Mouse (Mus musculus) megakaryocyte, embryonic 14.5 days (primary cell): ENCODE results near the gene Fam189a1. TPM values are rescaled to one million over a fixed set of nuclear protein-coding genes. Genes with fewer than 3 reads are reported as not detected.
A peak's percentile ranks its signal among the peaks of the same experiment; 100 is the strongest.

Experiments used
- H3K27me3 ChIP-seq: replicated peaks from 2 replicates; pipeline ENCODE3; 2012; ENCODE audit warnings: inconsistent platforms
- H3K36me3 ChIP-seq: replicated peaks from 2 replicates; pipeline ENCODE3; 2012; ENCODE audit warnings: low read length, inconsistent platforms, mixed read lengths
- H3K4me1 ChIP-seq: 2 replicates; pipeline ENCODE4 v1.6.1; 2012; ENCODE audit warnings: inconsistent platforms
- H3K4me3 ChIP-seq: replicated peaks from 2 replicates; pipeline ENCODE3; 2012; ENCODE audit warnings: moderate library complexity, mild to moderate bottlenecking, inconsistent platforms
- H3K9me3 ChIP-seq: 2 replicates; pipeline ENCODE4 v1.6.1; 2012; ENCODE audit warnings: inconsistent platforms
- FLI1 ChIP-seq: IDR thresholded peaks from 2 replicates; pipeline ENCODE4 v1.6.1; 2012; ENCODE audit warnings: low read length, inconsistent platforms, mixed read lengths
- GATA1 ChIP-seq: IDR thresholded peaks from 3 replicates; pipeline ENCODE4 v1.6.1; 2012; ENCODE audit warnings: mixed read lengths, low read length, inconsistent platforms, borderline replicate concordance
- polyA plus RNA-seq: library from polyadenylated mRNA; stranded (reverse); fragments of >175 nt; gene quantifications from 2 replicates; pipeline ENCODE4 v1.2.3, GENCODE M21; 2012; ENCODE audit warnings: low replicate concordance; ENCODE audit not compliant: insufficient read depth

Gene Fam189a1
- polyA plus RNA-seq, 1 experiment, result not detected

GRCm38 (mm10) chr7:64821081-64821480, 335.3 kb downstream of the Fam189a1 start:
- Histone ChIP-seq H3K4me3 (no peak overlapping the region), H3K36me3 (no peaks in the 10 kb centered on the region), H3K9me3 (peaks cover 10% of the 10 kb centered on the region), H3K27me3 (no peaks in the 10 kb centered on the region), H3K4me1 (no peaks in the 10 kb centered on the region)
- TF ChIP-seq GATA1, result no peak
- TF ChIP-seq FLI1, result no peak

- no peaks in the 10 kb centered on the region for H3K36me3 ChIP-seq
- TF ChIP-seq GATA1, result no peak
- peak overlapping the region; percentile 31 for H3K4me3 ChIP-seq
- peaks cover 10% of the 10 kb centered on the region for H3K9me3 ChIP-seq
- no peaks in the 10 kb centered on the region for H3K27me3 ChIP-seq
- H3K4me1 ChIP-seq, result no peaks in the 10 kb centered on the region
Observed at GRCm38 (mm10) chr7:64819683-64820082, 336.7 kb downstream of the Fam189a1 start.

GRCm38 (mm10) chr7:64808876-64809275, 347.5 kb downstream of the Fam189a1 start:
- H3K4me3 ChIP-seq, result no peak overlapping the region
- TF ChIP-seq FLI1 (no peak), GATA1 (no peak)
- H3K27me3 ChIP-seq, result no peaks in the 10 kb centered on the region
- H3K9me3 ChIP-seq, result peaks cover 26% of the 10 kb centered on the region
- no peaks in the 10 kb centered on the region for H3K4me1 ChIP-seq
- no peaks in the 10 kb centered on the region for H3K36me3 ChIP-seq

- TF ChIP-seq GATA1 (no peak), FLI1 (no peak)
- peaks cover 45% of the 10 kb centered on the region for H3K9me3 ChIP-seq
- no peak overlapping the region for H3K4me3 ChIP-seq
- no peaks in the 10 kb centered on the region for H3K36me3 ChIP-seq
- H3K4me1 ChIP-seq, result no peaks in the 10 kb centered on the region
- H3K27me3 ChIP-seq, result no peaks in the 10 kb centered on the region
Observed at GRCm38 (mm10) chr7:64805100-64805499, 351.3 kb downstream of the Fam189a1 start.

GRCm38 (mm10) chr7:64795554-64795953, 360.8 kb downstream of the Fam189a1 start:
- Histone ChIP-seq H3K27me3 (no peaks in the 10 kb centered on the region), H3K4me3 (no peak overlapping the region), H3K36me3 (no peaks in the 10 kb centered on the region), H3K4me1 (no peaks in the 10 kb centered on the region), H3K9me3 (peaks cover 38% of the 10 kb centered on the region)
- TF ChIP-seq GATA1, result no peak
- no peak for TF ChIP-seq FLI1

- H3K9me3 ChIP-seq, result peaks cover 17% of the 10 kb centered on the region
- no peaks in the 10 kb centered on the region for H3K36me3 ChIP-seq
- H3K4me3 ChIP-seq, result peak overlapping the region; percentile 31
- no peak for TF ChIP-seq GATA1
- no peak for TF ChIP-seq FLI1
- H3K4me1 ChIP-seq, result no peaks in the 10 kb centered on the region
- H3K27me3 ChIP-seq, result no peaks in the 10 kb centered on the region
Observed at GRCm38 (mm10) chr7:64792031-64792430, 364.3 kb downstream of the Fam189a1 start.

GRCm38 (mm10) chr7:64791145-64791544, 365.2 kb downstream of the Fam189a1 start:
- Histone ChIP-seq H3K4me3 (no peak overlapping the region), H3K9me3 (peaks cover 18% of the 10 kb centered on the region), H3K36me3 (no peaks in the 10 kb centered on the region), H3K27me3 (no peaks in the 10 kb centered on the region), H3K4me1 (no peaks in the 10 kb centered on the region)
- no peak for TF ChIP-seq FLI1
- no peak for TF ChIP-seq GATA1

- Histone ChIP-seq H3K36me3 (no peaks in the 10 kb centered on the region), H3K4me1 (no peaks in the 10 kb centered on the region), H3K9me3 (peaks cover 25% of the 10 kb centered on the region), H3K27me3 (no peaks in the 10 kb centered on the region), H3K4me3 (no peak overlapping the region)
- no peak for TF ChIP-seq FLI1
- TF ChIP-seq GATA1, result no peak
Observed at GRCm38 (mm10) chr7:64785040-64785439, 371.3 kb downstream of the Fam189a1 start.

- H3K9me3 ChIP-seq, result peaks cover 53% of the 10 kb centered on the region
- TF ChIP-seq FLI1 (no peak), GATA1 (no peak)
Observed at GRCm38 (mm10) chr7:64779501-64779900, 376.9 kb downstream of the Fam189a1 start.

GRCm38 (mm10) chr7:64776708-64777489, 379.5 kb downstream of the Fam189a1 start:
- H3K4me3 ChIP-seq, result no peak overlapping the region
- H3K27me3 ChIP-seq, result no peaks in the 10 kb centered on the region
- H3K4me1 ChIP-seq, result no peaks in the 10 kb centered on the region
- TF ChIP-seq GATA1 (no peak), FLI1 (no peak)
- peaks cover 62% of the 10 kb centered on the region for H3K9me3 ChIP-seq
- H3K36me3 ChIP-seq, result no peaks in the 10 kb centered on the region

More at GRCm38 (mm10) chr7:64779501-64779900, 376.9 kb downstream of the Fam189a1 start:
- Histone ChIP-seq H3K4me1 (no peaks in the 10 kb centered on the region), H3K27me3 (no peaks in the 10 kb centered on the region), H3K4me3 (no peak overlapping the region), H3K36me3 (no peaks in the 10 kb centered on the region)

- Histone ChIP-seq H3K27me3 (no peaks in the 10 kb centered on the region), H3K36me3 (no peaks in the 10 kb centered on the region), H3K4me3 (peak overlapping the region; percentile 3), H3K4me1 (no peaks in the 10 kb centered on the region), H3K9me3 (peaks cover 64% of the 10 kb centered on the region)
- no peak for TF ChIP-seq GATA1
Observed at GRCm38 (mm10) chr7:64773465-64773864, 382.9 kb downstream of the Fam189a1 start.
